Mouse (Mus musculus): Measurements from ENCODE around the gene Mog. TPM values are rescaled to one million over a fixed set of nuclear protein-coding genes. Genes with fewer than 3 reads are reported as not detected.

The Mog gene
- total RNA-seq (2023), result not detected in 4 replicates

GRCm38 (mm10) chr17:37022628-37023576 is at the start of gene Mog:
Gene Mog (minus strand): TSS chr17:37023398.

GRCm38 (mm10) chr17:37045611-37046311 is 22.6 kb upstream of the Mog start, which contains the start of gene Gabbr1:
Gene Gabbr1 (plus strand): TSS chr17:37045966.

GRCm38 (mm10) chr17:37000863-37001262 is 22.3 kb downstream of the Mog start, which contains the start of gene Zfp57:
Gene Zfp57 (plus strand): TSS chr17:37001163.

DNA sequence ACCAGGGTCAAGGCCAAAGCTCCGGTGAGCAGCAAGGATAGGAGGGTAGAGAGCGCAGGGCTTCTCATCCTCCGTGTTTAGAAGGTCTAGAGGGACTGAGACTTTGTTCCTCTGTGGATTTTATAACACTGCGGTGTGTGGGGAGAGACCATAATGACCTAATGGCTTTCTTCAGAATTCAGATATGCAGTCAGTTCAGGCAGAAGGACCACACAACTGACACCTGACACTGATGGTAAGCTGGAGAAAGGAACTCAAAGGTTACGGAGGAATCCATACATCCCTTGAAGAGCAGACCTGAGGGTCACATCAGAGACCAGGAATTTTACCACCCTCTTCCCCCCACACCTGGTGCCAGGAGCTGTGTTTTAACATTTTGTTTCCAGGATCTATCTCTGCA is 33.8 kb downstream of the Mog start, which contains the start of gene H2-M5:
TSS of gene H2-M5 (minus strand) at position 101 of the 400 bp plus-strand sequence.

GRCm38 (mm10) chr17:36981221-36981813 is 41.9 kb downstream of the Mog start, which contains the start of gene 2410137M14Rik:
Gene 2410137M14Rik (minus strand): TSS chr17:36981237.

Other genes starting within 250 kb of the Mog start
- not detected in 4 replicates for gene H2-M10.6, start 211.2 kb downstream of the Mog start, total RNA-seq (2023)
- 179 to 202 TPM (median 188 TPM) in 4 replicates for gene Trim26, start 186.3 kb downstream of the Mog start, total RNA-seq (2023)
- not detected in 4 replicates for gene Trim15, start 156.2 kb downstream of the Mog start, total RNA-seq (2023)
- gene Trim10, start 153.8 kb downstream of the Mog start, total RNA-seq (2023), result 0.25 to 0.35 TPM in 2 of 4 replicates, not detected in the others
- not detected in 4 replicates for gene Trim40, start 133.3 kb downstream of the Mog start, total RNA-seq (2023)
- not detected in 4 replicates for gene Trim31, start 125.3 kb downstream of the Mog start, total RNA-seq (2023)
- not detected in 4 replicates for gene Rnf39, start 80.5 kb downstream of the Mog start, total RNA-seq (2023)
- gene Ppp1r11, start 71.7 kb downstream of the Mog start, total RNA-seq (2023), result 96.5 to 112 TPM (median 98.9 TPM) in 4 replicates
- 74.9 to 82.2 TPM (median 80.0 TPM) in 4 replicates for gene Znrd1, start 64.8 kb downstream of the Mog start, total RNA-seq (2023)
- 1.0 to 2.7 TPM (median 1.3 TPM) in 4 replicates for gene Znrd1as, start 64.8 kb downstream of the Mog start, total RNA-seq (2023)
- gene 2410137M14Rik, start 42.2 kb downstream of the Mog start, total RNA-seq (2023), result not detected in 4 replicates
- gene H2-M5, start 33.9 kb downstream of the Mog start, total RNA-seq (2023), result not detected in 4 replicates
- gene Zfp57, start 22.2 kb downstream of the Mog start, total RNA-seq (2023), result not detected in 4 replicates
- 63.3 to 72.7 TPM (median 66.7 TPM) in 4 replicates for gene Gabbr1, start 22.6 kb upstream of the Mog start, total RNA-seq (2023)
- gene Olfr90, start 65.1 kb upstream of the Mog start, total RNA-seq (2023), result 0.21 TPM in 1 of 4 replicates, not detected in the others
- not detected in 4 replicates for gene Olfr91, start 74.9 kb upstream of the Mog start, total RNA-seq (2023)
- gene Olfr92, start 96.7 kb upstream of the Mog start, total RNA-seq (2023), result not detected in 4 replicates
- not detected in 4 replicates for gene Olfr93, start 138.1 kb upstream of the Mog start, total RNA-seq (2023)
- gene Ubd, start 170.5 kb upstream of the Mog start, total RNA-seq (2023), result 0.89 TPM in 1 of 4 replicates, not detected in the others
- not detected in 4 replicates for gene Olfr94, start 177.6 kb upstream of the Mog start, total RNA-seq (2023)
- not detected in 4 replicates for gene Olfr95, start 189.7 kb upstream of the Mog start, total RNA-seq (2023)
- not detected in 4 replicates for gene Olfr96, start 196.7 kb upstream of the Mog start, total RNA-seq (2023)
- gene Olfr97, start 213.9 kb upstream of the Mog start, total RNA-seq (2023), result not detected in 4 replicates
- gene Olfr98, start 240.4 kb upstream of the Mog start, total RNA-seq (2023), result not detected in 4 replicates
- 56.5 to 62.1 TPM (median 57.9 TPM) in 4 replicates for gene H2-M3, start 246.8 kb upstream of the Mog start, total RNA-seq (2023)

Data from B cell, adult 62 days (primary cell).